Mouse (Mus musculus): ENCODE measurements around the gene Zfyve1.

The Zfyve1 gene

DNA sequence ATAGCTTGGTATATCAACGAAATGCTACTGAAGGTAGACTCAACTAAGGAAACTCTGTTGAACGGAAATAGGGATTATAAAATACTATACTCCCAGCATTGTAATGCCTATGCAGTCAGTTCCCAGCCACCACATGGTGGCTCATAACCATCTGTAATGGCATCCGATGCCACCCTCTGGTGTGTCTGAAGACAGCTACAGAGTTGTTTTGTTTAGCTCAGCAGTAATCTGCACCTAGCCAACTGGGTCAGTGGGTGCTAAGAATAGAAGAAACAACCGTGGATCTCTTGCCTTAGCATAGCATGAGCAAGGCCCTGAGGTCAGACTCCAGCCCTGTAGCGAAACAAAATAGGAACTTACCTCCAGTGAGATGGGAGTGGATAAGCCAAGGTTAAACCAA, 72.7 kb downstream of the Zfyve1 start:
- DNase-seq (ENCODE audit: extremely low read depth, low read depth, low spot score), result no peak

DNA sequence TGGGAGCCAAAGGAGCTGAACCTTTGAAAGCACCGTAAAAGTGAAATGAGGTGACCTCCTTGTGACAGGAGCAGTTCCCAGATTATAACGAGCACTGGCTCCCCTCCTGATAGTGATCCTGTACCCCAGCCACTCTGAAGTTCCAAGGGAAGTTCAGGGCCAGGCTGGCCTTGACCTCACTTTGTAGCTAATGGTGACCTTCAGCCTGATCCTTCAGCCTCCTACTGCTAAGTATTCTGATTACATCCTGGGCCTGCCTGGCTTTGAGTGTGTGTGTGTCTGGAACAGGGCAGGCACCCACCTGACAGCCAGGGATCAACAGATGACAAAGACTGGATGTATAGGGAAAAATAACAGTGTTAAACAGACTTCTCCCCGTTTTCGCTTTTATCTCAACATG, 73.1 kb downstream of the Zfyve1 start:
- no peak for DNase-seq (ENCODE audit: extremely low read depth, low read depth, low spot score)

DNA sequence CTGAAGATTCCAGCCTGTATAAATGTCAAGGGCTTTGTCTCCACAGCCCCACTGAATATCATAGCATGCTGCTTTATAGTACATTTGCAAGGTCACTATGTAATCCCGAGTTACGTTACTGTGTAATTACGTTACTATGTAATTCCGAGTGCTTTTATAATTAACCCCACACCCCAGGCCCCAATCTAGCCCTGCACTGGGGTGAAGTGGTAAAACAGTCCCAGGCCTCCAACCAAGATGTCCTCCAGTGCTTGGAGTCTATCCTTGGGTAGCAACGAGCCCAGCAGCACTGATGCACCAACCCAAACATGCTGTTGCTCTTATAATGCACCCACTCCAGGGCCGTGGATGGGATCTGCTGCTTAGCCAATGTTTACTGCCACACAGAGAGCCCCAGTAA, 74.0 kb downstream of the Zfyve1 start:
- no peak for DNase-seq (ENCODE audit: extremely low read depth, low read depth, low spot score)

DNA sequence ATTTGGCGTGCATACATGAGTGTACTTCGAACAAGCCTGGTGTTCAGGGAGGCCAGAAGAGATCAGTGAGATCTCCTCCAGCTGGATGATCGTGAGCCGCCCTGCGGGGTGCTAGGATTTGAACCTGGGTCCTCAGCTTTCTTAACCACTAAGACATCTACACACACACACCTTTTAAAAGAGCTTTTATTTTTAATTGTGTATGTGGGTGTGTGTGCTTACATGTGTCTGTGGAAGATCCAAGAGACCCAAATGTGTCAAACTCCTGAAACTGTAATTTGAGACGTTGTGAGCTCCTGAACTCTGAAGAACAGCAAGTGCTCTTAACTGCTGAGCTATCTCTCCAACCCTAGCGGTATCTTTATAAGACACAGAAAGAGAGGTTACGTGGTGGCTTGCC, 75.9 kb downstream of the Zfyve1 start:
- no peak for DNase-seq (ENCODE audit: extremely low read depth, low read depth, low spot score)

DNA sequence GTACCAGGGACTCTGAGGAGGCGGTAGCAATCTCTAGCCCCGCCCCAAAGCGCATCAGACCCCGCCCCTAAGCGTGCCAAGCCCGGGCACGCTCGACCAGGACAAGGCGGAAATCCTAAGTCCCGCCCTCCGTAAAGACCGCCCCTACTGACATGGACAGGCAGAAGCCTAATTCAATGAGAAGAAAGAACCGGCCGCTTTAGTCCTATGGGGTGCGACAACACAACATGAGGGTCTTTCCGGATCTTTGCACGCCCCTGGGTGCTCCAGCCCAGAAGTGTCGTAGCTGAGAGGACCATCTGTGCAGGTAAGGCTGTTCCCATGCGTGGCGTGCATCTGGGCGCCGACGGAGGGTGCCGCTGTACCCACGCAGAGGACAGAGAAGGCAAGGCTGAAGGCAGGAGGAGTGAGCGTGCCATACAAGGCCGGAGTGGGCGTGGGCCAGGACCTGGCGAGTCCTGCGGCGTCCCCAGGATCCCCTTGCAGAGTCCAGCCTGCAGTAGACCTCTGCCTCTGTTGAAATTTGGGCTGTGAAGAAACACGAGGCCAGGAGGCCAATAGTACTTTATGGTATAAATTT, 76.6 kb downstream of the Zfyve1 start, which contains the start of gene Dcaf4:
Gene Dcaf4 (plus strand): TSS at position 156 of the 580 bp plus-strand sequence.
- DNase-seq (ENCODE audit: extremely low read depth, low read depth, low spot score), result no peak

DNA sequence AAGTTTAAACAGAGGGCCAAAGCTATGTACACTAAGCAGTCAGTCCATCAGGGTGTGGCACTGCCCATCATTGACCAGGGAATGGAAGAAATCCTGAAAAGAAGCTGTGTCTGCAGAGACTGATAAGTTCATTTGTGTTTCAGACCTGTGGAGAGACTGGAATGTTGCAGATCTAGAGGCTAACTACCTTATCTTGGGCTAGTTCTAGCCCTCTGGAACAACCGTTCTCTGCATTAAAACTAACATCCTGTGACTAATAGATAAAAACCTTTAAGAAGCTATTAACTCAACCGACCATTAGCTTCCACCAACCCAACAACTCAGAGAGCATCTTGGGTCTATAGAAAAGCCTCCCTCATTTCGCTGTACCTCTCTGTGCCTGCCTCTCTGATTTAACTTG, 79.4 kb downstream of the Zfyve1 start:
- no peak for DNase-seq (ENCODE audit: extremely low read depth, low read depth, low spot score)

DNA sequence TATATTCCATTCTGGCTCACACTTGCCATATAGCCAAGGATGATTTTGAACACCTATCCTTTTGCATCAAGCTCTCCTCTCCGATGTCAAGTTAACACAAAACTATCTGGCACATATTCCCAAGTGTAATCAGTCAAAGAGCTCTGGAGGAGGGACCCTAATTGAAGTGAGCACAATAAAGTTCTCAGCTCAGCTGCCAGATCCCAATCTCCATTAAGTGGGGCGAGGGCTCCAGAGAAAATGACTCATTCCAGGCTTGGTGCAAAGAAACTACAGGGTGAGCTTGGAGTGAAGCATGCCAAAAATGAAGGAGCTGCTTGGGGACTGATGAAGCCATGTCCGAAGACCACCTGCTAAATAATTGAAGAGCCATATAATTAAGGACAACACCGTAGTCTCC, 82.8 kb downstream of the Zfyve1 start:
- DNase-seq (ENCODE audit: extremely low read depth, low read depth, low spot score), result no peak

DNA sequence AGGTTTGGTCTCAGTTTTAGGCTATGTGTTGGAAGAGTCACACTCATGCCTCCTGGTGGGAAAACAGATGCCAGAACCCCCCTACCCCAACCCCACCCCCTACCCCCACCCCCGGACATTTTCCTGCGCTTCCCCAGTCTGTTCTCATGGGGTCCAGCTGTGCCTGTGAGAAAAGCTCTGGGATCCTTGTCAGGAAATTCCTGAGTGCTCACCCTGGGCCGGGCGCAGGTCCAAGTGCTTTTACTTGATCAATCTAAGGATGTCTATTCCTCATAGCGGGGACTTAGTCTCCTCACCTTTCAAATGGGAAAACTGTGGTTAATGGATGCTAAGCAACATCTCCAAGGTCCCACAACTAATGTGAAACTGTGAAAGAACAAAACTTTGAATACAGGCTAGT, 83.8 kb downstream of the Zfyve1 start:
- DNase-seq (ENCODE audit: extremely low read depth, low read depth, low spot score), result no peak

DNA sequence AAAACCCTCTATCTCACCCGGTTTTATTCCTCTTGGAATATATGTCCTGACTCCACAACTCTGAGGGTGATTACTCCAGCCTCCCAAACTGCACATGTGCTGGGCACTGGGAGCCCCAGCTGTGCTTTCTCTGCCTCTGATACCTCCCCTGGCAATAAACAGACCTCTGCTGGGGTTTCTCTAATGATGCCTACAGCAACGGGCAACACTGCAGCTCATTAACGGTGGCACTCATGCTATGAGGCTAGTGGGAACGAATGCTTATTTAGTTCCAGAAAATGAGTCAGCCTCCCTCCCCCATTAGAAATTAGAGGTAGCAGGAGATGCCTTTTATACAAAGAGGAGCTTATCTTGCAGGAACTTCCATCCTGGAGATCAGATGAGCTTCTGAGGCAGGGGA, 84.2 kb downstream of the Zfyve1 start:
- no peak for DNase-seq (ENCODE audit: extremely low read depth, low read depth, low spot score)

DNA sequence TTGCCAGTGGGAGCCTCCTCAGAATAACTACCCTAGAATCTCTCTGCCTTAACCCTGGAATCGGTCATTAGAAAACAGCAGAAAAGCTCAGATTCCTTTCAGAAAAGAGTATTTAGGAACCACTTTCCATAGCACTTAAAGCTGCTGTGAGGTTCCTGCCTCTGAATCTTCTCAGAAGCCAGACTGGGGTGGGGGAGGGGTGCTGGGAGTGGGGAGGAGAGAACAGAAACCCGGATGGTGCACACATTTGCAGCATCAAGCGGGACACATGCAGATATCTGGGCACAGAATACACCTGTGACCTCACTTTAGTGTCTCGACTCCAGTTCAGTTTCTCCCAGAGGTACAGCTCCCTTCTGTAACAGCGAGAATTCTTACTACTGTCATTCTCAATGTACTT, 86.4 kb downstream of the Zfyve1 start:
- no peak for DNase-seq (ENCODE audit: extremely low read depth, low read depth, low spot score)

DNA sequence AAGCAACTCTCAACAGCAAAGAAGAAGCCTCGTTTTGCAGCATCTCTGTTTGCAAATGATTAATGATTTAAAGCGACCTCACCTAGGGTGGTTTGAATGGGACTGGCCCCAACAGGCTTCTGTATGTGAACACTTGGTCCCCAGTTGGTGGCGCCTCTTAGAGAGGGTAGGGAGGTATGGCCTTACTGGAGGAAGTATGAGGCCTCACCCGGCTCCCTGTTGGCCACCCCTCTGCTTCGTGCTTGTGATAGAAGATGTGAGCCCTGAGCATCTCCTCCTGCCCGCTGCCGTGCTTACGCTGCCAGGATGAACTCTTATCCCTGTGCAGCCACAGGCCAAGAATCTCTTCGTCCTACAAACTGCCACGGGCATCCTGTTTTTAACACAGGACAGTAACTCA, 90.5 kb downstream of the Zfyve1 start:
- no peak for DNase-seq (ENCODE audit: extremely low read depth, low read depth, low spot score)

DNA sequence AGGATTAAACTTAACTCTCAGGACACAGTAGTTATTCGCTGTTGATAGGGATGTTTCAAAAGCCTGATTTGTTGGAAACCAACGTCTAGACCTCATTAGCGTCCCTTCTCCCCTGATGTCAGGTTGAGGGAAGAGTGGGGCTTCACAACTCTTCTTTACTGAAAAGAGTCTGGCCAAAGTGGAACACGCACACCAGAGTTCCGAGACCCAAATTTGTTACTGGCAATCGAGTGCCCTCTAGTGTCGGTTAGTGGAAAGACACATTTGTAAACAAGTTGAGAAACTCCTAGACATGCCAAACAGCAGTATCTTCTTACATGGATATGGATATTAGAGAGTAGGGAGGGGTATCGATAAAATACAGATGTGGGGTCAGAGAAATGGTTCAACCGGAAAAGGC, 94.8 kb downstream of the Zfyve1 start:
- DNase-seq (ENCODE audit: extremely low read depth, low read depth, low spot score), result no peak

DNA sequence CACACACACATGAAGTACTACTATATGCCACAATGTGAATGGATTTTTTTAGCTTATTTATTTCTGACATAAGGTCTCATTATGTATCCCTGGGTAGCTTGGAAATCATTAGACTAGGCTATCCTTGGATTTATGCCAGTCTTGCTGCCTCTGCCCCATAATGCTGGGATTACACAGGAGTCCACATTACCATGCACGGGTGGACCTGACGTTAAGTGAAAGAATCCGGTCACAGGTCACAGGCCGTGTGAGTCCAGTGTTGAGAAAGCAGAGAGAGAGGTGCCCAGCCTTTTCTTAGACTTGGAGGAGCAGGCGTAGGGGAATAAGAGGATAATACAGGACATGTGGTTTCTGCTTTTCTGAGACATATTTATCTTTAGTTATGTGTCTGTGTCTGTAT, 97.8 kb downstream of the Zfyve1 start:
- no peak for DNase-seq (ENCODE audit: extremely low read depth, low read depth, low spot score)

DNA sequence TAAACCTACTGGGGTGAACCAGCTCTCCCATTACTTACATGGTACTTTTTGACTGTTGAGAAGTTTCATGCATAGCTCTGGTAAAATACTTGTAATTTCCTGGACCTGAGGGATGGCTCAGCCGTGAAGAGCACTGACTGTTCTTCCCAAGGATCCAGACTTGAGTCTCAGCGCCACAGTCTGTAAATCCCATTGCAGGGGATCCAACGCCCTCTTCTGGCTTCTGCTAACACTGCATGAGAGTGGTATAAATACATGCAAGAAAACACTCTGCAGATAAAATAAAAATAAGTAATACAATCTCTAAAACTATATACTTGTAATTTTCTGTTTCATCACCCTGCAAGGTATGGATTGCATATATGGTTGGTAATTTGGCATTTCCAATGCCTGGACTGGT, 99.1 kb downstream of the Zfyve1 start:
- no peak for DNase-seq (ENCODE audit: extremely low read depth, low read depth, low spot score)

DNA sequence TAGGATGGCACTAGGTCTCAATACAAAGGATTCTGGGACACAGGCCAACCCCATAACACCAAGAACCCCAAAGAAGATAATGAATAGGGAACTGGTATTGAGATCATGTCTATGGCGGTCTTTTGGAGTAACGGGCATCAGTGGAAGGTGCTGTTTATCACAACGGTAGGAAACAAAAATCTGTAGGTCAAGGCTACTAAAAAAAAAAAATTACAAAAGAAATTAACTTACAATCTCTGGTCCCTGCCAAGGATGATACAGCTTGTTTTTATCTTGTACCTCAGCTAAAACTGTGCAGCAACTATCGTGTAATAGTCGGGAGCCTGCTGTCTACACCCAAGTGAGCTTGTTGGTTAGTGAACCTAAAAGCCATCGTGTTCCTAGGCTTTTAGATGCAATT, 100.3 kb downstream of the Zfyve1 start:
- DNase-seq (ENCODE audit: extremely low read depth, low read depth, low spot score), result no peak

Measured in fat pad, adult 2 months (tissue).